In the genomic region with DNA sequence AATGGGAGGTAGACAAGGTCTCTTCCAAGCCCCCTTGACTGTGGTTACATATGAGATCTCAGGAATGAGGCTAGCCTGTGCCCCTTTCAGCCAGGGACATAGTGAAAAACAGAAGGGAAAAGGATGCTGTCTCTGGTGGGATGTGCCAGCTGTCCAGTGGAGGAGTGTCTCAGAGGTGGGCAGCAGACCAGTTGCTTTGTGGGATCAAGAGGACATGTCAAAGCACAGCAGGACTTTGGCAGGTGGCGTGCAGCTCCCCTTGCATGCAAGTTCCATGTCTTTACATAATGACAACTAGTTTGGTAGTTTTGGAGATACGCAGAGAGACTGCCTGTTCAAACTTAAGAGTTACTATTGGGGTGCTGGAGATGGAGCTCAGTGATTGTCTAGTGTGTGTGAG, we compare ENCODE assay signal across 19 mouse cellular contexts.
"Had no signal": no experiment of that assay in that cellular context is flagged by ENCODE, and none has a peak within 500 bp of the region (broad histone marks: within the 10 kb centered on the region; RNA-seq: fewer than 3 reads in every experiment).

No protein-coding gene starts in this region.

- H3K4me2 ChIP-seq: heart, embryonic 11.5 days; heart, embryonic 12.5 days; heart, embryonic 13.5 days; heart, embryonic 15.5 days; hindbrain, embryonic 12.5 days; hindbrain, embryonic 13.5 days; hindbrain, embryonic 14.5 days; hindbrain, embryonic 15.5 days; intestine, embryonic 15.5 days; kidney, embryonic 15.5 days had no signal

- H3K27me3 ChIP-seq: heart, embryonic 12.5 days; heart, embryonic 13.5 days; heart, embryonic 15.5 days; hindbrain, embryonic 12.5 days; hindbrain, embryonic 13.5 days; hindbrain, embryonic 15.5 days; intestine, embryonic 15.5 days; kidney, embryonic 15.5 days had no signal

- DNase-seq: heart, postnatal 10 days; heart, postnatal 14 days; heart, postnatal 36 days; heart, postnatal 4 days; layer of hippocampus, adult 9-11 months; layer of hippocampus, postnatal 36 days had no signal

- H3K4me3 ChIP-seq: heart, embryonic 10.5 days; heart, embryonic 12.5 days; heart, embryonic 13.5 days; heart, embryonic 15.5 days; hindbrain, embryonic 10.5 days; hindbrain, embryonic 12.5 days; hindbrain, embryonic 13.5 days; hindbrain, embryonic 15.5 days; intestine, embryonic 15.5 days; kidney, embryonic 15.5 days; layer of hippocampus, adult 2 months had no signal
